Mouse (Mus musculus): ENCODE results near the gene Ankrd44. TPM values are rescaled to one million over a fixed set of nuclear protein-coding genes. Genes with fewer than 3 reads are reported as not detected.

Gene Ankrd44
- polyA plus RNA-seq, 1 experiment = 5.2 TPM

- Histone ChIP-seq H3K27me3 (ENCODE audit: control insufficient read depth, insufficient read depth, low read length, poor library complexity, severe bottlenecking) (no peaks in the 10 kb centered on the region), H3K4me3 (ENCODE audit: low read depth, low read length) (no peak overlapping the region), H3K4me1 (ENCODE audit: control insufficient read depth, insufficient read depth, low read length) (no peaks in the 10 kb centered on the region), H3K9ac (ENCODE audit: low read depth, poor library complexity, severe bottlenecking) (no peak overlapping the region), H3K36me3 (ENCODE audit: control insufficient read depth, insufficient read depth, low read length, poor library complexity, severe bottlenecking) (no peaks in the 10 kb centered on the region), H3K9me3 (replicated peaks; ENCODE audit: control insufficient read depth, insufficient read depth, low read length, poor library complexity, severe bottlenecking) (no peaks in the 10 kb centered on the region), H3K27ac (ENCODE audit: insufficient read depth, low read length) (no peak overlapping the region)
- TF ChIP-seq EP300 (IDR thresholded peaks at IDR 0.05; ENCODE audit: insufficient read depth, low read depth, low read length) (no peak), POLR2A (IDR thresholded peaks at IDR 0.05; ENCODE audit: insufficient read depth, low read length) (no peak)
Observed at GRCm38 (mm10) chr1:54776116-54776515, 150.1 kb downstream of the Ankrd44 start.

DNA sequence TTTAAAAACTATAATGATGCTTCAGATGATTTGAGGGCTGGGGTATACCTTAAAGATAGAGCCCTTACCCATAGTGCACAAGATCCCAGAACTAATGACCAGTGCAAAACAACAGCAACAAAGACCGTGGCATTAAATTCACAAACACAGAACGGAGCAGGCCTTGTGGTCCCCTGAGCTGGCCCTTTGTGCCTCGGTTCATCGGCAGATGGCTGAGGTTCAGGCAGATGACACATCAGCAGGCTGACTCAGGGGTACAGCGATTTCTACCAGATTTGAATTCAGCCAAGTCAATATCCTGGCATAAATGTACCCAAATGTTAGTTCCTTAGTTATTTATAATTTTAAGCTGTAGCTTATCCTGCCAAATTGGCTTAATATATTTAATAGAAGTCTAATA lies 153.3 kb downstream of the Ankrd44 start:
- no peaks in the 10 kb centered on the region for H3K36me3 ChIP-seq (ENCODE audit: control insufficient read depth, insufficient read depth, low read length, poor library complexity, severe bottlenecking)
- no peak overlapping the region for H3K9ac ChIP-seq (ENCODE audit: low read depth, poor library complexity, severe bottlenecking)
- no peak for TF ChIP-seq POLR2A (IDR thresholded peaks at IDR 0.05; ENCODE audit: insufficient read depth, low read length)
- TF ChIP-seq EP300 (IDR thresholded peaks at IDR 0.05; ENCODE audit: insufficient read depth, low read depth, low read length) = no peak
- TF ChIP-seq CTCF (IDR thresholded peaks at IDR 0.05; ENCODE audit: low read depth, low read length) = no peak
- H3K4me1 ChIP-seq (ENCODE audit: control insufficient read depth, insufficient read depth, low read length) = no peaks in the 10 kb centered on the region
- no peak overlapping the region for H3K27ac ChIP-seq (ENCODE audit: insufficient read depth, low read length)
- no peaks in the 10 kb centered on the region for H3K27me3 ChIP-seq (ENCODE audit: control insufficient read depth, insufficient read depth, low read length, poor library complexity, severe bottlenecking)
- H3K9me3 ChIP-seq (replicated peaks; ENCODE audit: control insufficient read depth, insufficient read depth, low read length, poor library complexity, severe bottlenecking) = no peaks in the 10 kb centered on the region
- no peak overlapping the region for H3K4me3 ChIP-seq (ENCODE audit: low read depth, low read length)

DNA sequence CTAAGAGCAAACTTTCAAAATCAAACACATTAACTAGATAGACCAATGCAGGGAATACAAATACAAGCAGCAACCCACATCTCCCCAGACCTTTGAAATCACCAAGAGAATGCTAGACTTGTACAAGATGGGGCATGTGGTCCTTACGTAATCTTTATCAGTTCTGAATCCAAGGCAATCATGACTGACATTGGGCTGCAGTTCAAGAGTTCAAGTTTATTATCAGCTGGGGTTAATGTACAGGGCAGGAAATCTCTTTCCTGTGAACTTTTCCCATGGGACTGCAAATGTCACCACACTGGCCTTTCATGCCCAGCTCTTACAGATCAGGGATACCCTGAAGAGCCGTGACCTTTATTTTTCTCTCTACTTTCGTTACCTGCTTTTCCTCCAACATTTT lies 154.7 kb downstream of the Ankrd44 start:
- no peak overlapping the region for H3K9ac ChIP-seq (ENCODE audit: low read depth, poor library complexity, severe bottlenecking)
- no peaks in the 10 kb centered on the region for H3K9me3 ChIP-seq (replicated peaks; ENCODE audit: control insufficient read depth, insufficient read depth, low read length, poor library complexity, severe bottlenecking)
- H3K27ac ChIP-seq (ENCODE audit: insufficient read depth, low read length) = no peak overlapping the region
- H3K27me3 ChIP-seq (ENCODE audit: control insufficient read depth, insufficient read depth, low read length, poor library complexity, severe bottlenecking) = no peaks in the 10 kb centered on the region
- H3K4me1 ChIP-seq (ENCODE audit: control insufficient read depth, insufficient read depth, low read length) = no peaks in the 10 kb centered on the region
- H3K36me3 ChIP-seq (ENCODE audit: control insufficient read depth, insufficient read depth, low read length, poor library complexity, severe bottlenecking) = no peaks in the 10 kb centered on the region
- no peak overlapping the region for H3K4me3 ChIP-seq (ENCODE audit: low read depth, low read length)
- no peak for TF ChIP-seq EP300 (IDR thresholded peaks at IDR 0.05; ENCODE audit: insufficient read depth, low read depth, low read length)

DNA sequence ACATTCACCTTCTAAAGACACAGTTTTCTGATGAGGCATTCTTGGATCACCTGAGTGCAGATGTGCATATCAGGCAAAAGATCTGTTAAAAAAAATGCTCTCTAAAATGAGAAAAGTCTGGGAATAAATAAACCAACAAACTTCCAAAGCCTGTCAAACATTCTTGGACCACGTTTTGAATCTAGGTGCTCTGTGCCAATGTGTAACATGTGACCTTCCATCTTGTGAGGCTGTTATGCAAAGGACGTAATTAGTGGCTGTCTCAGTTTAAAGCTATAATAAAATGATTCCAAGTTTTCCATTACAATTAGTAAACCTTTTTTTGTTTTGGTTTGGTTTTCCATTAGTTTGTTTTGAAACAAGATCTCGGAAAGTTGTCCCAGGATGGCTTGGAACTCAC lies 159.0 kb downstream of the Ankrd44 start:
- H3K36me3 ChIP-seq (ENCODE audit: control insufficient read depth, insufficient read depth, low read length, poor library complexity, severe bottlenecking) = no peaks in the 10 kb centered on the region
- H3K4me3 ChIP-seq (ENCODE audit: low read depth, low read length) = no peak overlapping the region
- no peak overlapping the region for H3K27ac ChIP-seq (ENCODE audit: insufficient read depth, low read length)
- no peaks in the 10 kb centered on the region for H3K4me1 ChIP-seq (ENCODE audit: control insufficient read depth, insufficient read depth, low read length)
- no peaks in the 10 kb centered on the region for H3K27me3 ChIP-seq (ENCODE audit: control insufficient read depth, insufficient read depth, low read length, poor library complexity, severe bottlenecking)
- TF ChIP-seq POLR2A (IDR thresholded peaks at IDR 0.05; ENCODE audit: insufficient read depth, low read length) (no peak), EP300 (IDR thresholded peaks at IDR 0.05; ENCODE audit: insufficient read depth, low read depth, low read length) (no peak), CTCF (IDR thresholded peaks at IDR 0.05; ENCODE audit: low read depth, low read length) (no peak)
- H3K9ac ChIP-seq (ENCODE audit: low read depth, poor library complexity, severe bottlenecking) = no peak overlapping the region
- H3K9me3 ChIP-seq (replicated peaks; ENCODE audit: control insufficient read depth, insufficient read depth, low read length, poor library complexity, severe bottlenecking) = no peaks in the 10 kb centered on the region

GRCm38 (mm10) chr1:54765632-54766238 lies 160.5 kb downstream of the Ankrd44 start:
- Histone ChIP-seq H3K36me3 (ENCODE audit: control insufficient read depth, insufficient read depth, low read length, poor library complexity, severe bottlenecking) (no peaks in the 10 kb centered on the region), H3K4me3 (ENCODE audit: low read depth, low read length) (no peak overlapping the region), H3K27me3 (ENCODE audit: control insufficient read depth, insufficient read depth, low read length, poor library complexity, severe bottlenecking) (no peaks in the 10 kb centered on the region), H3K9ac (ENCODE audit: low read depth, poor library complexity, severe bottlenecking) (no peak overlapping the region), H3K27ac (ENCODE audit: insufficient read depth, low read length) (no peak overlapping the region), H3K9me3 (replicated peaks; ENCODE audit: control insufficient read depth, insufficient read depth, low read length, poor library complexity, severe bottlenecking) (no peaks in the 10 kb centered on the region), H3K4me1 (ENCODE audit: control insufficient read depth, insufficient read depth, low read length) (no peaks in the 10 kb centered on the region)
- TF ChIP-seq CTCF (IDR thresholded peaks at IDR 0.05; ENCODE audit: low read depth, low read length) (no peak), EP300 (IDR thresholded peaks at IDR 0.05; ENCODE audit: insufficient read depth, low read depth, low read length) (no peak), POLR2A (IDR thresholded peaks at IDR 0.05; ENCODE audit: insufficient read depth, low read length) (no peak)

DNA sequence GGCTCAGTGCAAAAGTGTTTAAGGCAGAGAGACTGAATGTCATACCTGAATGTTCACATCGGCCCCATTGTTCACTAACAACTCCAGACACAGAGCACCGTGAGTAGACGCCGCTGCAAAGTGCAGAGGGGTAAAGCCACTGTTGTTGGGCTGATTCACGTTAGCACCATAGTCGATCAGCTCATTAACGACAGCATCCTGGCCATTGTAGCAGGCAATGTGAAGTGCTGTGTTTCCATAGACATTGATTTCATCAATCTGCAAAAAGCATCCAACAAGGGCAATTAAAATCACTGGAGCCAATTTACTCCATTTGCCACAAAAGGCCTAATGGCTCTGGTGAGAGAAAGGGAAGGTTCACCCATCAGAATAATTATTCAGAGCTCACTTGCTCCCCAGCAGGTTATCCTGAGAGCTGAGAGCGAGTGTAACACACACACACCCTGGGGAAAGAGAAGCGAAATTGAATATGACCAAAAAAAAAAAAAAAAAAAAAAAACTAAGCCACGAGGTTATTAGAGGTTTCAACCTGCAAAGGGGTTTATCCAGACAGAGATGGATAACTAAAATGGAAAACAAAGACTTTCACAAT lies 163.9 kb downstream of the Ankrd44 start:
- Histone ChIP-seq H3K27ac (ENCODE audit: insufficient read depth, low read length) (no peak overlapping the region), H3K9ac (ENCODE audit: low read depth, poor library complexity, severe bottlenecking) (no peak overlapping the region), H3K9me3 (replicated peaks; ENCODE audit: control insufficient read depth, insufficient read depth, low read length, poor library complexity, severe bottlenecking) (no peaks in the 10 kb centered on the region), H3K27me3 (ENCODE audit: control insufficient read depth, insufficient read depth, low read length, poor library complexity, severe bottlenecking) (no peaks in the 10 kb centered on the region), H3K4me3 (ENCODE audit: low read depth, low read length) (no peak overlapping the region), H3K36me3 (ENCODE audit: control insufficient read depth, insufficient read depth, low read length, poor library complexity, severe bottlenecking) (no peaks in the 10 kb centered on the region), H3K4me1 (ENCODE audit: control insufficient read depth, insufficient read depth, low read length) (no peaks in the 10 kb centered on the region)
- TF ChIP-seq CTCF (IDR thresholded peaks at IDR 0.05; ENCODE audit: low read depth, low read length) = no peak
- TF ChIP-seq EP300 (IDR thresholded peaks at IDR 0.05; ENCODE audit: insufficient read depth, low read depth, low read length) = no peak
- no peak for TF ChIP-seq POLR2A (IDR thresholded peaks at IDR 0.05; ENCODE audit: insufficient read depth, low read length)

Measured in ES-Bruce4 (cell line).